Mouse (Mus musculus) gastrocnemius, postnatal 4 days (tissue): Measurements from ENCODE around the gene N4bp3. TPM values are rescaled to one million over a fixed set of nuclear protein-coding genes. Genes with fewer than 3 reads are reported as not detected.
"Not testable (repeated sequence)": the region's sequence is repeated elsewhere in the genome, so short reads cannot be mapped to it uniquely, and the experiment has no call there.

ENCODE experiments used
- DNase-seq, 2 experiments: peaks; one replicate each; pipeline ENCODE4 v3.0.0; 2021 to 2022; ENCODE audit warnings: low spot score in 2 of 2, mixed read lengths in 2 of 2
- total RNA-seq, 2 experiments: library from RNA; stranded (reverse); gene quantifications; 2 replicates each; pipeline ENCODE4 v1.2.3; 2021

The N4bp3 gene
- total RNA-seq, 2 experiments from 2014 or later = 20.9 to 22.7 TPM

DNA sequence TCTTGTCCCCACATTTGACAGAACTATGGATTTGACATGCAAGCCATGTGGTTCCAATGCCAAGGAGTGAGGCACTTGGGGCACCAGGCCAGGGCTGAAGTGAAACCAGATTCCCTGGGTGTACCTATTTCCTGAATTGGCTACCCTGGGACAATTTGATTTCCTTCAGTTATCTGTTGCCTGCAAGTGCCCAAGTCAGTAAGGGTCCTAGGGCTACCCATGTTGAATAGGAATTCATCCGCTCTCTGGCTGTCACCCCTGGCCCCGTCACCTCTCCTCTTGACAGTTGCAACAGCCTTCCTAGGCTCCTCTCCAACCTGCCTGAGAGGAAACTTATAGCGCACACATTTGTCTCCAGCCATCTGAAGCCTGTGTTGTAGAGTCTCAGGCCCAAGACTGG lies 4.2 kb upstream of the N4bp3 start:
- DNase-seq = no peak

DNA sequence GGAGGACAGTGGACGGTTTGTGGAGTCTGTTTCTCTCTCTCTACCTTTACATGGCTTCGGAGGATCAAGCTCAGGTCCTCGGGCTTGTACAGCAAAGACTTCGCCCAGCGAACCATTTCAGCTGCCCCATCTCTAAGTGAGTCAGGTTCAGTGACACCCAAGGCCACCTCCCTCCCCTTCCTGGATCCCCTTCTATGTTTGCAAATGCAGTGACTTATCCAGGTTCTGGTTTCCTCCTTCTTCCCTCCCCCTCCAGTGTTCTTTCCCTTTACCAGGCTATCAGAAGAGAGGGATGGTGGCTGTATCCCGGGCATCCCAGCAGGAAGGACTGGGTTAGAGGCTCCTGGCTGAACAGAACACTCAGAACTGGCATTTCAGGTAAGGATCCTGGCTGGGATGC lies 3.1 kb upstream of the N4bp3 start:
- no peak for DNase-seq

DNA sequence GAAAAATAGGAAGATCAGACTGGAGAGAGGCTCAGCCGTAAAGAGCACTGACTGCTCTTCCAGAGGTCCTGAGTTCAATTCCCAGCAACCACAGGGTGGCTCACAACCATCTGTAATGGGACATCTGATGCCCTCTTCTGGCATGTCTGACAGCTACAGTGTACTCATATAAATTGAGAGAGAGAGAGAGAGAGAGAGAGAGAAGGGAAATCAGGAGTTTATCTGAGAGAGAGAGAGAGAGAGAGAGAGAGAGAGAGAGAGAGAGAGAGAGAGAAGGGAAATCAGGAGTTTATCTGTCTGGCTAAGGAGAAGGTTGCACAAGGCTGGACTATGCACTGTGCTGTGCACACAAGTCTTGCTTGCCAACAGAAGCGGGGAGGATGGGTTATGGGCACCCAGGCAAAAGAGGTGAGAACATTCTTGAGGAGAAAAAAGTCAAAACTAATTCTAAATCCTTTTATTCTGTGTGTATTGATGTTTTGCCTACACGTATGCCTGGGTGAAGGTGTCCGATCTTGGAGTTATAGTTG lies 2.3 kb upstream of the N4bp3 start:
- no peak for DNase-seq

- no peak for DNase-seq
These were observed 381 bp downstream of the N4bp3 start for GRCm38 (mm10) chr11:51650261-51650660.

DNA sequence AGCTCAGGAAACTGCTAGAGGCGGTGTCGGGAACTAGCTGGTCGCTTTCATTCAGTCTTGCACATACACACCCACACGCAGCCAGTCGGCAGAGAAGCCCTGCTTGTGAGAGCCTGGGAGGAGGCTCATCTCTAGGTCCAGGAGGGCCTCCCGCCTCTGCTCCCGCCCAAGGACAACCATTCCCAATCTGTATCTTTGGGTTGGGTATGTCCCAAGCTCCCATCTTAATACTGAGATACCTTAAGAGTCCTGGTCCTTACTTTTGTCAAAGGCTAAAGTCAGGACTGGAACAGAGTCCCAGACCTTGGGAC lies 798 bp downstream of the N4bp3 start:
- DNase-seq = no peak

GRCm38 (mm10) chr11:51649111-51649888 lies 1.3 kb downstream of the N4bp3 start:
- no peak for DNase-seq

DNA sequence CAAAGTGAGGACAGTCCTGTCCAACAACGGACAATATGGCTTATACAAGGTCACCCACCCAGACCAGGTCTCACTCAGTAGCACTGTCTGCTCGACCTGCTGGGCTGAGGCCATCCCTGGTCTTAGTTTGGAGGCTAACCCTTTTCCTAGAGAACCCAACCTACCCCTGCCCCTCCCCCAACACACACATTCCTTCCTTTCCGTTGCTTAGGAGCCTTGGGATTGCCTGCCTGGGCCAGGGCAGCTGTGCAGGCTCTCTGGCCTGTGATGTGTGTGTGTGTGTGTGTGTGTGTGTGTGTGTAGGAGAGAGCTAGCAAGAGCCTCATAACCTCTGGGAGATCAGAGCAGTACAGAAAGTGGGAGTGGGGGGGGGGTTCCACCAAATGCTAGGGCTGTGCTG lies 2.1 kb downstream of the N4bp3 start:
- peak in 1 of 2 experiments; percentile 61 for DNase-seq

- DNase-seq = no peak
These were observed 3.6 kb downstream of the N4bp3 start for GRCm38 (mm10) chr11:51646751-51647667.

DNA sequence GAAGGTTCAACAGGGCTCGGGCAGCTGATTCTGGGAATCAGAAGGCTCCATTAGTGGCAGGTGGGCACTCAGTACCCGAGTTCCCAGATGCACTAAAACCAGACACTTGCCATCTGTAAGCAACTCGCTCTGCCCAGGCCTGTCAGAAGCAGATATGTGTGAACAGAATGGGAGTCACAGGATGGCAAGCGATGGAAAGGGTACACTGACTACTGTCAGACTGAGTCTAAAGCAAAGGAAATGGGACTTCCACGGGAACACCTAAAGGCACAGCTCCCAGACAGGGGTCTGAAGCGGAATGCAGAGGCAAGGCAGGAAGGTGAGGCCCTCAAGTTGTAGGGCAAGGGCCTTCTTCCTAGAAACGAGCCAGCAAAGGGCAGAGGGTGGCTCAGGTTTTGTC lies 4.4 kb downstream of the N4bp3 start:
- DNase-seq = no peak

GRCm38 (mm10) chr11:51645293-51645692 lies 5.3 kb downstream of the N4bp3 start:
- DNase-seq = no peak

DNA sequence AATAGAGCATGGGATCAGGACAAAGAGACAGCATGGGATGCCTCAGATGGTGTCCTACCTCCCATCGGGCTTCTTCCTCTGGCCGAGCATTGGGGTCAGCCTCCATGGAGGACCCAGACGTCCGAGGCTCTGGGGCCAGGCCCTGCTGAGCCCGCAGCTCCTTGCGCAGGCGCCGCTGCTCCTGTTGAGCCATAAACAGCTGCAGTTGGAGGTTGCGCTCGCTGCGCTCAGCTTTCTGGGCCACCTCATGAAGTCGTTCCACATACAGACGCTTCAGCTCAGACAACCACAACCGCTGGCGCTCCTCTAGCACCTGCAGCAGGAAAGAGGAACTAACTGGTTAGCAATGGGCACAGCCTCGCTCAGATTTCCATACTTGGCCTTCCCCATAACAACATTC lies 6.4 kb downstream of the N4bp3 start:
- no peak for DNase-seq

- DNase-seq = no peak
These were observed 6.9 kb downstream of the N4bp3 start for GRCm38 (mm10) chr11:51643761-51644160.

- no peak for DNase-seq
These were observed 7.4 kb downstream of the N4bp3 start for GRCm38 (mm10) chr11:51643202-51643601.

GRCm38 (mm10) chr11:51640748-51641147 lies 9.9 kb downstream of the N4bp3 start:
- no peak for DNase-seq

GRCm38 (mm10) chr11:51638497-51638896 lies 12.1 kb downstream of the N4bp3 start:
- DNase-seq = no peak

- peak in 1 of 2 experiments; percentile 50 for DNase-seq
These were observed 12.6 kb downstream of the N4bp3 start for GRCm38 (mm10) chr11:51637971-51638414.

DNA sequence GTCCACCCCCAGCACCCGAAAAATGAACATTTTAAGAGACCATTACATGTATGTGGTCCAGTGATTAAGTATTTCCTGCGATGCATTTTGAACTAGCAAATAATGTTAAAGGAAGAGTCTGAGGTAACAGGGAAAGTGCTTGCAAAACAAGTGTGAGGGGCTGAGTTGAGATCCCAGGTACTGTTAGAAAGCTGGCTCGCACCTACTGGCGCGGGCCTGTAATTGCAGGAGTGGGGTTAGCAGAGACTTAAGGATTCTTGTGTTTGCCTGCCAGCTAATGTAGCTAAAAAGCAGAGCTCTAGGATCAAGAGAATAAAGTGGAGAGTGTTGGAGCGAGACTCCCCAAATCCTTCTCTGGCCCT lies 14.3 kb downstream of the N4bp3 start:
- DNase-seq = peak in 1 of 2 experiments; percentile 58

DNA sequence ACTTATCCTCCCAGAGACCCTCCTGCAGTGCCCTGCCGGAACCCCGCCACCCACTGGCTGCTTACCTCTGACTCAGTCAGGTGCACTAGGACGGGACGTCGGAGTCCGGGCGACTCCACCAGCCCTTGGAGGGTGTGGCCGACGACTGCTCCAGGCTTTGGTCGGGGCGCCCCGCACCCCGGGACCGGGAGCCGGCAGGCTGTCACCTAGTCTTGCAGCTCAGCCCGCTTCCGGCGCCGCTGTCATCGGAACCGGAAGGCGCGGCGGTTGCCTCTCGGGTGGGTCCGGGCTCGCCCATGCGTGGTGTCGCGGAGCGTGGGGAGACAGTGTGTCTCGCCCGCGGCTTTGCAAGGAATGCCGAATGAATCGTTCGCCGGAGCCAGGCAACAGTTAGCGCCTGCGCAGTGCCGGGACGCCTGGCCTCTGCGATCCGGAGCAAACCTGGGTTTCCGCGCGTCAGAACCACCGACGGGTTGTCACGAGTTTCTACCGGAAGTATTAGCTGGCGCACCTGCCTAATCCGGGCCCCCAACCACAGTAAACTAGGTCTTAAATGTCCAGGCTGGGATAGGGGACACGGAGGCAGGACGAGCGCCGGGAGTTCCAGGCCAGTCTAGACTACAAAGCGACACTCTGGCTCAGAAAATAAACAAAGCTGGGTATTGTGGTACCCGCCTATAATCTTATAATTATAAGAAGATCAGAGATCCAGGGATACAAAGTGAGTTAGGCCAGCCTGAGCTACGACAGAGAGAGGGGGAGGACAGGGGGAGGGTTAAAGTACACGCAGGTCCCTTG lies 14.9 kb downstream of the N4bp3 start, which contains the start of gene Rmnd5b:
Gene Rmnd5b, minus strand, starts transcription at position 372 of the 798 bp plus-strand sequence.
- DNase-seq = peak; percentile 83 to 90

DNA sequence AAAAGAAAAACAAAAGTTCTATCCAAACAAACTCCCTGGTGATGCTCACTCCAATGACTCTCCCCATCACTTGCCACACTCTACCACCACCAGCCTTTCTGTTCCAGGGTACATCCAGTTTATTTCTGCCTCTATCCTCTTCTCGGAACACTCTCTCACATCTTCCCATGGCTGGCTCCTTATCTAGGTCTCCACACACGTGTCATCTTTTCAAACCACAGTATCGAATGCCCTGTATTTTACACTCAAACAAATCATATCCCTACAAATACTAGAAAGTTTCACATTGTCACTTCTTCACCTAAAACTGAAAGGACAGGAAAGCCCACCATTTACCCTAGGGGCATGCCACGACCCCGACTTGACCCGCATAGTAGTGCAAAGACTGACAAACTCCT lies 15.5 kb downstream of the N4bp3 start:
- no peak for DNase-seq

DNA sequence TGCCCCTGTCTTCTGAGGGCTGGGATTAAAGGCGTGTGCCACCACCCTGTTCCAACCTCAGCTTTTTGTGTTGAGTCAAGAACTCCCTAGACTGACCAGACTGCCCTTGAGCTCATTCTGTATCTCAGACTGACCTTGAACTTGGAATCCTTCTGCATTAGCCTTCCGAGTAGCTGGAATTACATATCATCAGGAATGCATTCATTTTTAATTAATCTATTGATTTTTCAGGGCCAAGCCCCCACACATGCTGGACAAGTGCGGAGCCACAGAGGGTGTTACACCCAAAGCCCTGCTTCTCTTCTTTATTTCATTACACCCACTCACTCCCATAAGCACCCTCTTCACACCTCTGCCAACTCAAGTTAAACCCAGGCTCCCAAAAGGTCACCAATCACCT lies 16.9 kb downstream of the N4bp3 start:
- no peak for DNase-seq

DNA sequence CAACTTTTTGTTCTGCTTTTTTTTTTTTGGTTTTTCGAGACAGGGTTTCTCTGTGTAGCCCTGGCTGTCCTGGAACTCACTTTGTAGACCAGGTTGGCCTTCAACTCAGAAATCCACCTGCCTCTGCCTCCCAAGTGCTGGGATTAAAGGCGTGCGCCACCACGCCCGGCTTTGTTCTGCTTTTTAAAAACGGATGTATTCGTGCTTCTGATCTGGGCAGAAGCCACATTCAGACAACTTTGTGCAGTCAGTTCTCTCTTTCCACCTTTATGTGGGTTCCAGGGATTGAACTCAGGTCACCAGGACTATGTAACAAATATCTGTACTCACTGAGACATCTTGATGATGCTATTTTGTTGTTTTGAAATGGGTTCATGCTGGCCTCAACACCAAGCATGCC lies 17.4 kb downstream of the N4bp3 start:
- not testable (repeated sequence) for DNase-seq
